Comparison of ENCODE assay signal across 13 mouse cellular contexts in genomic region chr1:24226941-24227711, GRCm38 (mm10). TPM values are rescaled to one million over a fixed set of nuclear protein-coding genes. Genes with fewer than 3 reads are reported as not detected.
A peak's percentile ranks its signal among the peaks of the same experiment; 100 is the strongest.
DNase-seq lines count a peak whose midpoint lies in the region; TF ChIP-seq lines count a peak whose summit lies in the region.
"Had no signal": no experiment of that assay in that cellular context is flagged by ENCODE, and none has a peak within 500 bp of the region (broad histone marks: within the 10 kb centered on the region; RNA-seq: fewer than 3 reads in every experiment).

No protein-coding gene starts in this region.

- peaks cover 32% of the 10 kb centered on the region for H3K36me3 ChIP-seq in limb, embryonic 10.5 days
- H3K36me3 ChIP-seq: neural tube, embryonic 12.5 days had no signal

- DNase-seq in layer of hippocampus, adult 2 months (ENCODE audit: low spot score in 2 of 2): no peak
- no peak for DNase-seq in layer of hippocampus, postnatal 14 days (ENCODE audit: low spot score in 2 of 2)
- DNase-seq in cerebellum, adult 11 months: peak; percentile 55
- peak; percentile 63 for DNase-seq in cerebellum, adult 8-10 months
- no peak for DNase-seq in limb, embryonic 10.5 days (ENCODE audit: low spot score)
- DNase-seq in spleen, adult 12 weeks (ENCODE audit: low spot score): no peak
- no peak for DNase-seq in urinary bladder, postnatal 36 days (ENCODE audit: low spot score in 2 of 2)
- DNase-seq: adrenal gland, adult 2 months; midbrain, embryonic 14.5 days had no signal

- H3K4me3 ChIP-seq in layer of hippocampus, adult 2 months: no peak overlapping the region
- H3K4me3 ChIP-seq in limb, embryonic 10.5 days: no peak overlapping the region
- H3K4me3 ChIP-seq: embryonic facial prominence, embryonic 12.5 days; neural tube, embryonic 12.5 days had no signal

- H3K4me1 ChIP-seq in limb, embryonic 10.5 days: peaks cover 26% of the 10 kb centered on the region
- H3K4me1 ChIP-seq: neural tube, embryonic 12.5 days had no signal

- H3K9me3 ChIP-seq in limb, embryonic 10.5 days (replicated peaks): no peaks in the 10 kb centered on the region
- H3K9me3 ChIP-seq: embryonic facial prominence, embryonic 12.5 days; neural tube, embryonic 12.5 days had no signal

- peak overlapping the region; percentile 43; the same call in 1 of the 2 replicates for H3K27ac ChIP-seq in layer of hippocampus, adult 2 months
- H3K27ac ChIP-seq in limb, embryonic 10.5 days: peak overlapping the region; percentile 31; the same call in 1 of the 2 replicates
- H3K27ac ChIP-seq: embryonic facial prominence, embryonic 12.5 days; kidney, postnatal 0 days; neural tube, embryonic 12.5 days had no signal

- TF ChIP-seq CTCF in layer of hippocampus, adult 2 months (conservative IDR thresholded peaks at IDR 0.05): no peak

- 92% methylated on average over 6 of the region's 6 CpGs for WGBS in limb, embryonic 10.5 days

- no peaks in the 10 kb centered on the region for H3K27me3 ChIP-seq in limb, embryonic 10.5 days (ENCODE audit: low read depth, poor library complexity, severe bottlenecking)
- H3K27me3 ChIP-seq: embryonic facial prominence, embryonic 12.5 days; neural tube, embryonic 12.5 days had no signal

RNA-seq across cellular contexts. Expression of gene Col9a1, which starts 49.7 kb away (rescaled TPM):
- total RNA-seq in layer of hippocampus, adult 2 months (2021): under 1 TPM; 0.31 to 0.42 TPM
- total RNA-seq in layer of hippocampus, postnatal 14 days (2021): 1 to 10 TPM; 1.5 to 1.9 TPM
- 41.3 and 81.1 TPM in 2 replicates for polyA plus RNA-seq in limb, embryonic 10.5 days (2016; fragmentation: Nextera tagmentation; extraction: Ambion mirVana)
- total RNA-seq: adrenal gland, adult 2 months; granulocyte monocyte progenitor cell, adult 5-6 weeks had no signal
- polyA plus RNA-seq: adrenal gland, adult 2 months had no signal

Comparison
In these comparisons a context has a peak if more than half of its experiments do, and no peak if none do; other contexts are left out.
1. DNase-seq: peak in cerebellum, adult 11 months (single experiment) and cerebellum, adult 8-10 months (single experiment); none in layer of hippocampus, adult 2 months (0 of 2), layer of hippocampus, postnatal 14 days (0 of 2), limb, embryonic 10.5 days (single experiment), spleen, adult 12 weeks (single experiment) and urinary bladder, postnatal 36 days (0 of 2).